Mouse (Mus musculus): ENCODE data around the gene Tmigd1.

DNA sequence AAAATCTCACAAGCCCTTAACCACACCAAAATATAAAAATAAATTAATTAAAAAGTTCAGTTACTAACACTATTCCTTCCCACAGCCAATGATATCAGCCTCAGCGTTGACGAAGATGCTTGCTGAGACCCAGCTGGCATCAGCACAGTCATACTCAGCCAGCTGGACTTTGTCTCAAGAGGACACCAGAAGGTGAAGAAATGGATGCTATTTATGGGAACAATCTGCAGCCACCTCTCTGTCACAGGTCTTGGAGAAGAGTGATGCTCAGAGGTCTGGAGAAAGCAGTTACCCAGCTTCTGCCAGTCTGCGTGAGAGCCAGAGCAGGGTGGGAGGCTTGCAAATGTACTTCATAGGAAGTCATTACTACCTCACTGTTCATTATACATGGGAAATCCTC is 40.8 kb upstream of the Tmigd1 start:
- TF ChIP-seq CTCF (conservative IDR thresholded peaks at IDR 0.05 in 1 of 2, IDR thresholded peaks at IDR 0.05 in 1 of 2; ENCODE audit: low read depth in 2 of 2, low read length in 2 of 2) (no peak), ZKSCAN1 (IDR thresholded peaks at IDR 0.05; ENCODE audit: borderline replicate concordance, low read depth, low read length) (no peak), E2F4 (IDR thresholded peaks at IDR 0.05; ENCODE audit: insufficient replicate concordance, low read depth, low read length) (no peak), EP300 (IDR thresholded peaks at IDR 0.05; ENCODE audit: low read length) (no peak), MYC (IDR thresholded peaks at IDR 0.05; ENCODE audit: low read depth, low read length) (no peak), NELFE (IDR thresholded peaks at IDR 0.05; ENCODE audit: low read depth, low read length) (no peak)

Data from CH12.LX (cell line).